Comparison of ENCODE assay signal across 9 mouse cellular contexts in the genomic region with DNA sequence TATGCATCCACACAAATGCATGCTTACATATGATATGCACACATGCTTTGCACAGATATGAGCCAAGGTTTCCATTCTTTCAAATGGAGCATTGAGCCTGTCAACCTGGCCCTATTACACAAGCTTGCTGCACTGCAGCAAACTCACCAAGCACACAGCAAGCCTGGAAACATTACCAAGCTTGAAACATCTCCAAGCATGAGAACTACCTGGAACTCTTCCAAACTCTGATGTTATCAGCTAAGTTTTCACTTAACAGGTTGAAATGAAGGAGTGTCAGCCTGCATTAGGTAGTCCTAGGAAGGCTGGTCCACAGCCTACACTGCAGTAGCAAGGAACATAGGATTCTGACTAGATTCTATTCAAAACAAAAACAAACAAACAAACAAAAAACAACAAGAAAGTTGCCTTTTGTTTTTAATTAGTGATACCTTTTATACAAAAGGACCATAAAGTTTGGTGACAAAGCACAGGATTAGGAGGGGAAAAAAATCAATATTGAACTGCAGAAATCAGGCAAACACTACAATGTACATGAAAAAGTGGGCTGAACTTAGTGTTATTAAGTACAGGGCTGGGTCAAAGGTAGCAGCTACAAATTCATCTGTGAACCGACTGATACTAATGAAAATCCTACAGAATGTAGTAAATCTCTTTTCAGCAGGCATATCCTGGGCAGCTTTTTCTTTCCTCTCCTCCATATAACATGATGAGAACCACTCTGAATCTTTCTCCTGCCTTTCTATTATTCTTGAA.
DNase-seq lines count a peak whose midpoint lies in the region; ATAC-seq lines count a peak whose summit lies in the region.
"Had no signal": no experiment of that assay in that cellular context is flagged by ENCODE, and none has a peak within 500 bp of the region (broad histone marks: within the 10 kb centered on the region; RNA-seq: fewer than 3 reads in every experiment).

No protein-coding gene starts in this region.

- no peak for ATAC-seq in kidney, embryonic 14.5 days (ENCODE audit: low FRiP score, low TSS enrichment)
- peak; percentile 87 for ATAC-seq in stomach, embryonic 16.5 days (ENCODE audit: insufficient read depth, low FRiP score)
- no peak for ATAC-seq in heart, embryonic 12.5 days (ENCODE audit: insufficient number of reproducible peaks, low FRiP score)
- ATAC-seq in hindbrain, embryonic 14.5 days (ENCODE audit: low FRiP score): no peak

- no peak overlapping the region for H3K9ac ChIP-seq in kidney, embryonic 14.5 days (ENCODE audit: low read depth, low read length)
- no peak overlapping the region for H3K9ac ChIP-seq in stomach, embryonic 16.5 days (ENCODE audit: low read length)
- no peak overlapping the region for H3K9ac ChIP-seq in heart, embryonic 12.5 days
- no peak overlapping the region for H3K9ac ChIP-seq in hindbrain, embryonic 14.5 days

- peak; percentile 5 for DNase-seq in kidney, adult 11 months
- peak; percentile 3 for DNase-seq in ovary, postnatal 14 days (ENCODE audit: low spot score)
- no peak for DNase-seq in ovary, postnatal 10 days (ENCODE audit: low spot score)
- peak; percentile 71 to 78 for DNase-seq in cerebellum, postnatal 25 days
- no peak for DNase-seq in hindbrain, embryonic 14.5 days (ENCODE audit: low spot score)
- DNase-seq: lung, postnatal 4 days had no signal

- H3K4me2 ChIP-seq in kidney, embryonic 14.5 days (replicated peaks; ENCODE audit: low read depth, low read length): no peak overlapping the region
- H3K4me2 ChIP-seq in stomach, embryonic 16.5 days (ENCODE audit: low read depth, low read length): no peak overlapping the region
- H3K4me2 ChIP-seq in heart, embryonic 12.5 days: no peak overlapping the region
- no peak overlapping the region for H3K4me2 ChIP-seq in hindbrain, embryonic 14.5 days (replicated peaks)

- H3K27ac ChIP-seq in kidney, embryonic 14.5 days (ENCODE audit: low read depth, low read length): no peak overlapping the region
- no peak overlapping the region for H3K27ac ChIP-seq in stomach, embryonic 16.5 days (ENCODE audit: low read length)
- no peak overlapping the region for H3K27ac ChIP-seq in heart, embryonic 12.5 days (ENCODE audit: poor library complexity, severe bottlenecking)
- no peak overlapping the region for H3K27ac ChIP-seq in hindbrain, embryonic 14.5 days

- no peaks in the 10 kb centered on the region for H3K36me3 ChIP-seq in kidney, embryonic 14.5 days (ENCODE audit: control insufficient read depth, insufficient read depth, low read length)
- H3K36me3 ChIP-seq in stomach, embryonic 16.5 days (ENCODE audit: control insufficient read depth, insufficient read depth, low read length): no peaks in the 10 kb centered on the region
- H3K36me3 ChIP-seq in heart, embryonic 12.5 days: no peaks in the 10 kb centered on the region
- no peaks in the 10 kb centered on the region for H3K36me3 ChIP-seq in hindbrain, embryonic 14.5 days (replicated peaks; ENCODE audit: control insufficient read depth, insufficient read depth)

- H3K4me3 ChIP-seq in kidney, embryonic 14.5 days (ENCODE audit: low read length): no peak overlapping the region
- H3K4me3 ChIP-seq in stomach, embryonic 16.5 days (replicated peaks; ENCODE audit: low read length): no peak overlapping the region
- no peak overlapping the region for H3K4me3 ChIP-seq in heart, embryonic 12.5 days
- H3K4me3 ChIP-seq in hindbrain, embryonic 14.5 days (replicated peaks; ENCODE audit: low read length): no peak overlapping the region

- WGBS in kidney, embryonic 14.5 days: 44% methylated on average over 1 of the region's 1 CpGs
- WGBS in stomach, embryonic 16.5 days: 39% methylated on average over 1 of the region's 1 CpGs
- WGBS in heart, embryonic 12.5 days: 84% methylated on average over 1 of the region's 1 CpGs
- 74% methylated on average over 1 of the region's 1 CpGs for WGBS in hindbrain, embryonic 14.5 days

- H3K27me3 ChIP-seq in kidney, embryonic 14.5 days (ENCODE audit: control insufficient read depth, insufficient read depth, low read length): no peaks in the 10 kb centered on the region
- H3K27me3 ChIP-seq in stomach, embryonic 16.5 days (ENCODE audit: control insufficient read depth, insufficient read depth, low read length): no peaks in the 10 kb centered on the region
- no peaks in the 10 kb centered on the region for H3K27me3 ChIP-seq in heart, embryonic 12.5 days (replicated peaks)
- H3K27me3 ChIP-seq in hindbrain, embryonic 14.5 days (ENCODE audit: control insufficient read depth, insufficient read depth, low read length): no peaks in the 10 kb centered on the region

- H3K9me3 ChIP-seq in kidney, embryonic 14.5 days (ENCODE audit: control insufficient read depth, low read length): no peaks in the 10 kb centered on the region
- H3K9me3 ChIP-seq in stomach, embryonic 16.5 days (replicated peaks; ENCODE audit: control insufficient read depth, low read length): no peaks in the 10 kb centered on the region
- H3K9me3 ChIP-seq in heart, embryonic 12.5 days (replicated peaks): no peaks in the 10 kb centered on the region
- no peaks in the 10 kb centered on the region for H3K9me3 ChIP-seq in hindbrain, embryonic 14.5 days (ENCODE audit: control insufficient read depth, low read length)

- H3K4me1 ChIP-seq in kidney, embryonic 14.5 days (ENCODE audit: control insufficient read depth, insufficient read depth, low read length): no peaks in the 10 kb centered on the region
- no peaks in the 10 kb centered on the region for H3K4me1 ChIP-seq in stomach, embryonic 16.5 days (ENCODE audit: control insufficient read depth, insufficient read depth, low read length)
- peaks cover 2% of the 10 kb centered on the region; the same call in 1 of the 2 replicates for H3K4me1 ChIP-seq in heart, embryonic 12.5 days (replicated peaks)
- H3K4me1 ChIP-seq in hindbrain, embryonic 14.5 days (replicated peaks; ENCODE audit: control insufficient read depth, insufficient read depth, low read length): no peaks in the 10 kb centered on the region

Comparison
In these comparisons a context has a peak if more than half of its experiments do, and no peak if none do; other contexts are left out.
1. DNase-seq: peak in kidney, adult 11 months (single experiment), ovary, postnatal 14 days (single experiment) and cerebellum, postnatal 25 days (2 of 2); none in ovary, postnatal 10 days (single experiment) and hindbrain, embryonic 14.5 days (single experiment).